ENCODE assay signal across 7 mouse cellular contexts in genomic region chr9:61702280-61702966, GRCm38 (mm10).
DNase-seq lines count a peak whose midpoint lies in the region; ATAC-seq and TF ChIP-seq lines count a peak whose summit lies in the region.

No protein-coding gene starts in this region.

- no peaks in the 10 kb centered on the region for H3K9me3 ChIP-seq in ES-Bruce4 (replicated peaks; ENCODE audit: control insufficient read depth, insufficient read depth, low read length, poor library complexity, severe bottlenecking)
- H3K9me3 ChIP-seq in limb, embryonic 12.5 days: no peaks in the 10 kb centered on the region
- H3K9me3 ChIP-seq in hindbrain, embryonic 10.5 days: no peaks in the 10 kb centered on the region
- no peaks in the 10 kb centered on the region for H3K9me3 ChIP-seq in hindbrain, embryonic 16.5 days (ENCODE audit: control insufficient read depth, low read length)

- no peak overlapping the region for H3K27ac ChIP-seq in ES-Bruce4 (ENCODE audit: insufficient read depth, low read length)
- peak overlapping the region; percentile 12; the same call in 1 of the 2 replicates for H3K27ac ChIP-seq in limb, embryonic 12.5 days
- H3K27ac ChIP-seq in hindbrain, embryonic 10.5 days: no peak overlapping the region
- H3K27ac ChIP-seq in hindbrain, embryonic 16.5 days (ENCODE audit: low read depth, low read length): no peak overlapping the region

- TF ChIP-seq EP300 in ES-Bruce4 (IDR thresholded peaks at IDR 0.05; ENCODE audit: insufficient read depth, low read depth, low read length): no peak

- ATAC-seq in limb, embryonic 12.5 days (ENCODE audit: insufficient number of reproducible peaks, insufficient read depth, low FRiP score, low TSS enrichment, low read depth): no peak
- peak; percentile 85 for ATAC-seq in monocyte, adult 5-6 weeks (replicated peaks; ENCODE audit: insufficient number of reproducible peaks, low FRiP score, low TSS enrichment, poor library complexity, severe bottlenecking)
- no peak for ATAC-seq in hindbrain, embryonic 16.5 days

- peak overlapping the region; percentile 44 for H3K4me3 ChIP-seq in ES-Bruce4 (ENCODE audit: low read depth, low read length)
- no peak overlapping the region for H3K4me3 ChIP-seq in limb, embryonic 12.5 days (replicated peaks)
- H3K4me3 ChIP-seq in hindbrain, embryonic 10.5 days: no peak overlapping the region
- no peak overlapping the region for H3K4me3 ChIP-seq in hindbrain, embryonic 16.5 days (ENCODE audit: low read length)

- no peak for TF ChIP-seq POLR2A in ES-Bruce4 (IDR thresholded peaks at IDR 0.05; ENCODE audit: insufficient read depth, low read length)

- H3K36me3 ChIP-seq in ES-Bruce4 (ENCODE audit: control insufficient read depth, insufficient read depth, low read length, poor library complexity, severe bottlenecking): no peaks in the 10 kb centered on the region
- H3K36me3 ChIP-seq in limb, embryonic 12.5 days: no peaks in the 10 kb centered on the region
- no peaks in the 10 kb centered on the region for H3K36me3 ChIP-seq in hindbrain, embryonic 10.5 days
- no peaks in the 10 kb centered on the region for H3K36me3 ChIP-seq in hindbrain, embryonic 16.5 days (ENCODE audit: control insufficient read depth, insufficient read depth, low read length)

- no peak for TF ChIP-seq CTCF in ES-Bruce4 (IDR thresholded peaks at IDR 0.05; ENCODE audit: low read depth, low read length)

- DNase-seq in CD4-positive, CD25-positive, alpha-beta regulatory T cell, adult 2 months (ENCODE audit: low read depth, low spot score): peak; percentile 87
- DNase-seq in yolk sac, embryonic 10.5 days (ENCODE audit: low spot score): no peak
- no peak for DNase-seq in hindbrain, embryonic 10.5 days (ENCODE audit: low spot score)

- H3K4me1 ChIP-seq in ES-Bruce4 (ENCODE audit: control insufficient read depth, insufficient read depth, low read length): no peaks in the 10 kb centered on the region
- H3K4me1 ChIP-seq in limb, embryonic 12.5 days (replicated peaks): peaks cover 52% of the 10 kb centered on the region
- H3K4me1 ChIP-seq in hindbrain, embryonic 10.5 days (replicated peaks): peaks cover 25% of the 10 kb centered on the region
- H3K4me1 ChIP-seq in hindbrain, embryonic 16.5 days (ENCODE audit: control insufficient read depth, insufficient read depth, low read depth, low read length): no peaks in the 10 kb centered on the region; the same call in 1 of the 2 replicates

- no peak overlapping the region for H3K9ac ChIP-seq in ES-Bruce4 (ENCODE audit: low read depth, poor library complexity, severe bottlenecking)
- H3K9ac ChIP-seq in limb, embryonic 12.5 days (replicated peaks): no peak overlapping the region
- no peak overlapping the region for H3K9ac ChIP-seq in hindbrain, embryonic 16.5 days (ENCODE audit: low read depth, low read length)

- H3K4me2 ChIP-seq in limb, embryonic 12.5 days: no peak overlapping the region
- H3K4me2 ChIP-seq in hindbrain, embryonic 16.5 days (ENCODE audit: low read length): no peak overlapping the region

- no peaks in the 10 kb centered on the region for H3K27me3 ChIP-seq in ES-Bruce4 (ENCODE audit: control insufficient read depth, insufficient read depth, low read length, poor library complexity, severe bottlenecking)
- peaks cover 26% of the 10 kb centered on the region for H3K27me3 ChIP-seq in limb, embryonic 12.5 days
- peaks cover 38% of the 10 kb centered on the region for H3K27me3 ChIP-seq in hindbrain, embryonic 10.5 days (ENCODE audit: insufficient read depth, poor library complexity, severe bottlenecking)
- H3K27me3 ChIP-seq in hindbrain, embryonic 16.5 days (replicated peaks; ENCODE audit: control insufficient read depth, insufficient read depth, low read length): peaks cover 7% of the 10 kb centered on the region; the same call in 1 of the 2 replicates

- WGBS in limb, embryonic 12.5 days: 59% methylated on average over 22 of the region's 22 CpGs
- WGBS in hindbrain, embryonic 10.5 days: 78% methylated on average over 22 of the region's 22 CpGs
- 75% methylated on average over 22 of the region's 22 CpGs for WGBS in hindbrain, embryonic 16.5 days
